ENCODE assay signal across 34 mouse cellular contexts in the genomic region with DNA sequence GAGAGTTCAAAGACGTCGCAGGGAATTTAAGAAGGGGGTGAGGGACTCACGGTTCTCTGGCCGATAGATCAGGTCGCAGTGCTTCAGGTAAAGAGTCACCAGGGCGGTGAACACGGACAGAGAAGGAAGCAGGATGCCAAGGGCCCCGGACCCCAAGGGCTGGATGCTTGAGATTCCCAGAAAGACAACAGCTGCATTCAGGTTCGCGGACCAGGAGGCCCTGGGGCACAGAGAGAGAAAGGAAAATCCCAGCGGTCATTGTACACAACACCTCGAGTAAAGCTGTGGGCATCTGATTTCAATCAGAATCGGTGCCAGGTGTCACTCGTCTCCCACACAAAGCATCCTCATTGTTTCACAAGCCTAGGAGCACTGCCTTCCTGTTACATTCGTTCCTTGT. TPM values are rescaled to one million over a fixed set of nuclear protein-coding genes. Genes with fewer than 3 reads are reported as not detected.
DNase-seq lines count a peak whose midpoint lies in the region; ATAC-seq lines count a peak whose summit lies in the region.
"Had no signal": no experiment of that assay in that cellular context is flagged by ENCODE, and none has a peak within 500 bp of the region (broad histone marks: within the 10 kb centered on the region; RNA-seq: fewer than 3 reads in every experiment).

No protein-coding gene starts in this region.

- H3K36me3 ChIP-seq in midbrain, embryonic 11.5 days (ENCODE audit: control insufficient read depth, insufficient read depth, low read length): no peaks in the 10 kb centered on the region
- H3K36me3 ChIP-seq in midbrain, embryonic 14.5 days (ENCODE audit: control insufficient read depth, insufficient read depth, low read length): no peaks in the 10 kb centered on the region
- H3K36me3 ChIP-seq in embryonic facial prominence, embryonic 14.5 days (ENCODE audit: control insufficient read depth, insufficient read depth, low read length): no peaks in the 10 kb centered on the region
- H3K36me3 ChIP-seq: forebrain, embryonic 15.5 days; heart, embryonic 10.5 days; heart, embryonic 15.5 days; kidney, embryonic 15.5 days; midbrain, embryonic 13.5 days; stomach, embryonic 15.5 days had no signal

- WGBS in midbrain, embryonic 11.5 days: 36% methylated on average over 15 of the region's 15 CpGs
- 30% methylated on average over 15 of the region's 15 CpGs for WGBS in midbrain, embryonic 14.5 days
- 10% methylated on average over 15 of the region's 15 CpGs for WGBS in embryonic facial prominence, embryonic 14.5 days

- H3K4me3 ChIP-seq in midbrain, embryonic 11.5 days (ENCODE audit: low read depth, low read length): no peak overlapping the region
- no peak overlapping the region for H3K4me3 ChIP-seq in midbrain, embryonic 14.5 days (replicated peaks; ENCODE audit: low read depth, low read length)
- H3K4me3 ChIP-seq in embryonic facial prominence, embryonic 14.5 days (ENCODE audit: low read depth, low read length): no peak overlapping the region
- H3K4me3 ChIP-seq: forebrain, embryonic 15.5 days; gastrocnemius, adult 2 months; heart, embryonic 10.5 days; heart, embryonic 15.5 days; kidney, embryonic 15.5 days; megakaryocyte, embryonic 14.5 days; midbrain, embryonic 13.5 days; stomach, embryonic 15.5 days had no signal

- ATAC-seq in midbrain, embryonic 11.5 days (ENCODE audit: low FRiP score): no peak
- no peak for ATAC-seq in midbrain, embryonic 14.5 days (ENCODE audit: low FRiP score, low TSS enrichment)
- peak; percentile 55; the same call in 1 of the 2 replicates for ATAC-seq in embryonic facial prominence, embryonic 14.5 days (ENCODE audit: low read depth)
- ATAC-seq: forebrain, embryonic 15.5 days; hindbrain, embryonic 16.5 days; midbrain, embryonic 13.5 days had no signal

- H3K27ac ChIP-seq in midbrain, embryonic 11.5 days (ENCODE audit: low read depth, low read length): no peak overlapping the region
- H3K27ac ChIP-seq in midbrain, embryonic 14.5 days (replicated peaks; ENCODE audit: low read depth, low read length): no peak overlapping the region
- no peak overlapping the region for H3K27ac ChIP-seq in embryonic facial prominence, embryonic 14.5 days (replicated peaks; ENCODE audit: low read depth, low read length)
- H3K27ac ChIP-seq: forebrain, embryonic 15.5 days; gastrocnemius, adult 2 months; heart, embryonic 10.5 days; heart, embryonic 15.5 days; kidney, embryonic 15.5 days; liver, embryonic 14.5 days; midbrain, embryonic 13.5 days; stomach, embryonic 15.5 days had no signal

- no peak overlapping the region for H3K9ac ChIP-seq in midbrain, embryonic 11.5 days (ENCODE audit: low read length)
- no peak overlapping the region for H3K9ac ChIP-seq in midbrain, embryonic 14.5 days (replicated peaks; ENCODE audit: low read length)
- H3K9ac ChIP-seq in embryonic facial prominence, embryonic 14.5 days (ENCODE audit: low read depth, low read length): no peak overlapping the region
- H3K9ac ChIP-seq: forebrain, embryonic 15.5 days; heart, embryonic 15.5 days; kidney, embryonic 15.5 days; liver, embryonic 14.5 days; midbrain, embryonic 13.5 days; stomach, embryonic 15.5 days had no signal

- H3K4me2 ChIP-seq in midbrain, embryonic 11.5 days: no peak overlapping the region
- H3K4me2 ChIP-seq in midbrain, embryonic 14.5 days (ENCODE audit: low read length): no peak overlapping the region
- no peak overlapping the region for H3K4me2 ChIP-seq in embryonic facial prominence, embryonic 14.5 days (ENCODE audit: low read depth, low read length)
- H3K4me2 ChIP-seq: forebrain, embryonic 15.5 days; heart, embryonic 15.5 days; kidney, embryonic 15.5 days; midbrain, embryonic 13.5 days; stomach, embryonic 15.5 days had no signal

- H3K9me3 ChIP-seq in midbrain, embryonic 11.5 days (ENCODE audit: control insufficient read depth, low read length): no peaks in the 10 kb centered on the region
- H3K9me3 ChIP-seq in midbrain, embryonic 14.5 days (ENCODE audit: control insufficient read depth, low read length): no peaks in the 10 kb centered on the region
- no peaks in the 10 kb centered on the region for H3K9me3 ChIP-seq in embryonic facial prominence, embryonic 14.5 days (ENCODE audit: control insufficient read depth, low read length)
- H3K9me3 ChIP-seq: forebrain, embryonic 15.5 days; heart, embryonic 10.5 days; heart, embryonic 15.5 days; kidney, embryonic 15.5 days; midbrain, embryonic 13.5 days; stomach, embryonic 15.5 days had no signal

- H3K4me1 ChIP-seq in midbrain, embryonic 11.5 days (ENCODE audit: control insufficient read depth, insufficient read depth, low read length): no peaks in the 10 kb centered on the region
- H3K4me1 ChIP-seq in midbrain, embryonic 14.5 days (ENCODE audit: control insufficient read depth, insufficient read depth, low read length): no peaks in the 10 kb centered on the region
- no peaks in the 10 kb centered on the region for H3K4me1 ChIP-seq in embryonic facial prominence, embryonic 14.5 days (ENCODE audit: control insufficient read depth, insufficient read depth, low read length)
- H3K4me1 ChIP-seq: forebrain, embryonic 15.5 days; heart, embryonic 10.5 days; heart, embryonic 15.5 days; megakaryocyte, embryonic 14.5 days; midbrain, embryonic 13.5 days; stomach, embryonic 15.5 days had no signal

- peak; percentile 14 for DNase-seq in embryo, embryonic 11 days
- DNase-seq in embryo, embryonic 10.5 days (ENCODE audit: low spot score): no peak
- DNase-seq in midbrain, embryonic 11.5 days (ENCODE audit: low spot score, missing footprints): peak; percentile 77
- no peak for DNase-seq in midbrain, embryonic 14.5 days
- DNase-seq in embryonic facial prominence, embryonic 14.5 days (ENCODE audit: low spot score): peak; percentile 20
- no peak for DNase-seq in layer of hippocampus, adult 8-10 months (ENCODE audit: low spot score in 2 of 2)
- no peak for DNase-seq in retina, postnatal 1 day
- DNase-seq: adrenal gland, postnatal 25 days; cerebellum, adult 11-12 months; cerebellum, adult 9-11 months; gastrocnemius, adult 2 months; kidney, adult 18-20 months; kidney, postnatal 25 days; liver; lung, adult 2 months; right cerebral cortex, postnatal 14 days; thymus, postnatal 14 days had no signal

- H3K27me3 ChIP-seq in midbrain, embryonic 11.5 days (ENCODE audit: control insufficient read depth, insufficient read depth, low read length): no peaks in the 10 kb centered on the region
- no peaks in the 10 kb centered on the region for H3K27me3 ChIP-seq in midbrain, embryonic 14.5 days (ENCODE audit: control insufficient read depth, insufficient read depth, low read length)
- H3K27me3 ChIP-seq in embryonic facial prominence, embryonic 14.5 days (replicated peaks; ENCODE audit: control insufficient read depth, insufficient read depth, low read length): no peaks in the 10 kb centered on the region
- H3K27me3 ChIP-seq: forebrain, embryonic 15.5 days; heart, embryonic 15.5 days; kidney, embryonic 15.5 days; megakaryocyte, embryonic 14.5 days; midbrain, embryonic 13.5 days; stomach, embryonic 15.5 days had no signal

RNA-seq across cellular contexts. Expression of gene Slc15a5, which starts 24.1 kb away (rescaled TPM):
- not detected in 2 replicates for polyA plus RNA-seq in midbrain, embryonic 11.5 days (2014; fragmentation: Nextera tagmentation; extraction: Ambion mirVana)
- polyA plus RNA-seq in midbrain, embryonic 14.5 days (2014; fragmentation: Nextera tagmentation; extraction: Ambion mirVana): 0.49 TPM in 1 of 2 replicates, not detected in the other
- not detected in 2 replicates for polyA plus RNA-seq in embryonic facial prominence, embryonic 14.5 days (2014; fragmentation: Nextera tagmentation; extraction: Ambion mirVana)
- total RNA-seq in layer of hippocampus, adult 8-10 months (2022): not detected
- total RNA-seq: gastrocnemius, postnatal 4 days; heart, postnatal 25 days; layer of hippocampus, adult 18-20 months; left cerebral cortex, postnatal 36 days; monocyte, adult 5-6 weeks had no signal
- polyA plus RNA-seq: forebrain, embryonic 15.5 days; heart, embryonic 10.5 days; hindbrain, embryonic 11.5 days; hindbrain, embryonic 16.5 days; intestine, embryonic 14.5 days; kidney, embryonic 15.5 days; liver, embryonic 14.5 days; midbrain, embryonic 13.5 days; neural tube, embryonic 14.5 days; stomach, embryonic 15.5 days had no signal

Comparison
In these comparisons a context has a peak if more than half of its experiments do, and no peak if none do; other contexts are left out.
1. DNase-seq: peak in embryo, embryonic 11 days (single experiment), midbrain, embryonic 11.5 days (single experiment) and embryonic facial prominence, embryonic 14.5 days (single experiment); none in embryo, embryonic 10.5 days (single experiment), midbrain, embryonic 14.5 days (single experiment), layer of hippocampus, adult 8-10 months (0 of 2) and retina, postnatal 1 day (single experiment).